Mouse (Mus musculus): ENCODE results near the gene Srgap1. TPM values are rescaled to one million over a fixed set of nuclear protein-coding genes. Genes with fewer than 3 reads are reported as not detected.

The Srgap1 gene
- polyA plus RNA-seq, 1 experiment from 2014 or later = 9.3 TPM

DNA sequence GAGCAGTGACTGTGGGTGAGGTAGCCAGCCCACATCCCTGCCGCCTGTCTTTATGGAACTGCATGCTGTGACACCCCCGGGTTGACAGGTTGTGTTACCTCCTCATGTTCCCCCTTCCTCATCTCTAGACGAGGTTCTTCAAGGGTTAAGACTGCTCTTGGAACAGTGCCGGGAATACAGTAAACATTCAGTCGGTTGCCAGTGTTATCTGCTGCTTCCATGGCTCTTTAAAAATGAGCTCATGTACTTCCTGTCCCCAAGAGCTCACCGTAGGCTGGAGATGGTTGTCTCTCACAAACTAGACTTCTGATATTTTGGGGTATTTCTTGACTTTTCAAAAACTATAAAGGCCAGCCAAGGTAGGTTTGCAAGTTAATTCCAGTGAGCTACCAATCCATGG, 41.6 kb downstream of the Srgap1 start:
- Histone ChIP-seq H3K4me2 (ENCODE audit: low read length) (peak overlapping the region; percentile 21), H3K4me3 (ENCODE audit: control insufficient read depth in 1 of 2, insufficient read depth in 1 of 2, low read depth in 1 of 2, low read length in 2 of 2) (no peak overlapping the region), H3K9ac (ENCODE audit: low read length) (no peak overlapping the region), H3K4me1 (ENCODE audit: control insufficient read depth in 2 of 2, insufficient read depth in 2 of 2, low read length in 2 of 2) (peaks cover 20 to 53% of the 10 kb centered on the region in 2 experiments), H3K27ac (replicated peaks in 1 of 2; ENCODE audit: control insufficient read depth in 1 of 2, insufficient read depth in 1 of 2, low read depth in 2 of 2, low read length in 2 of 2) (peak overlapping the region in 1 of 2 experiments; percentile 67; a peak in 2 of 4 replicates), H3K27me3 (ENCODE audit: control insufficient read depth, insufficient read depth, low read length) (no peaks in the 10 kb centered on the region), H3K36me3 (ENCODE audit: control insufficient read depth, insufficient read depth, low read length) (no peaks in the 10 kb centered on the region), H3K9me3 (ENCODE audit: control insufficient read depth, low read length) (no peaks in the 10 kb centered on the region)
- WGBS = 23% methylated on average over 6 of the region's 6 CpGs
- no peak for ATAC-seq (ENCODE audit: insufficient number of reproducible peaks, insufficient read depth, low FRiP score, low read depth)

DNA sequence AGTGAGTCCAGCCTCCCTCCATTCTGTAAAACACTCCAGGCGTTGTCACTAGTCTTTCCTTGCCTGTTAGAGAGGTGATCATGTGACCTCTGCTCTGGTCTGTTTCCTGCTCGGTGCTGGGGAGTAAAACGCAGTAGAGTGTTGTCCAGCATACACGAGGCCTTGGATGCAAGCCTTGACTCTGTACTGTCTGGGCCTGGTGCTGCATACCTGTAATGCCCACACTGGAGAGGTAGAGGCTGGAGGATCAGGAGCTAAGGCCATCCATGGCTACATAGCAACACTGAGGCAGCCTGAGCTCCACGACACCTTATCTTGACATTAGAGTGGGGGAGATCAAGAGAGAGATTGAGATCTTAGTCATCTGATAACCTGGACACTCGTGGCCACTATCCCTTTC, 44.2 kb downstream of the Srgap1 start:
- Histone ChIP-seq H3K4me3 (ENCODE audit: control insufficient read depth in 1 of 2, insufficient read depth in 1 of 2, low read depth in 1 of 2, low read length in 2 of 2) (no peak overlapping the region), H3K27me3 (ENCODE audit: control insufficient read depth, insufficient read depth, low read length) (no peaks in the 10 kb centered on the region), H3K4me2 (ENCODE audit: low read length) (no peak overlapping the region), H3K9me3 (ENCODE audit: control insufficient read depth, low read length) (no peaks in the 10 kb centered on the region), H3K36me3 (ENCODE audit: control insufficient read depth, insufficient read depth, low read length) (no peaks in the 10 kb centered on the region), H3K9ac (ENCODE audit: low read length) (peak overlapping the region; percentile 2; the same call in 1 of the 2 replicates), H3K27ac (replicated peaks in 1 of 2; ENCODE audit: control insufficient read depth in 1 of 2, insufficient read depth in 1 of 2, low read depth in 2 of 2, low read length in 2 of 2) (0 out of 4 replicates have a peak overlapping the region, but pooled peaks of 1 of the 2 experiments have one; percentile 24), H3K4me1 (ENCODE audit: control insufficient read depth in 2 of 2, insufficient read depth in 2 of 2, low read length in 2 of 2) (peaks cover 11 to 35% of the 10 kb centered on the region in 2 experiments)
- ATAC-seq (ENCODE audit: insufficient number of reproducible peaks, insufficient read depth, low FRiP score, low read depth) = 0 out of 2 replicates have a peak, but pooled peaks have one; percentile 18
- 32% methylated on average over 6 of the region's 6 CpGs for WGBS

GRCm38 (mm10) chr10:121998806-121999205, 48.3 kb downstream of the Srgap1 start:
- H3K4me2 ChIP-seq (ENCODE audit: low read length) = no peak overlapping the region
- no peak overlapping the region for H3K27ac ChIP-seq (replicated peaks in 1 of 2; ENCODE audit: control insufficient read depth in 1 of 2, insufficient read depth in 1 of 2, low read depth in 2 of 2, low read length in 2 of 2)
- no peak for ATAC-seq (ENCODE audit: insufficient number of reproducible peaks, insufficient read depth, low FRiP score, low read depth)
- no peaks in the 10 kb centered on the region for H3K36me3 ChIP-seq (ENCODE audit: control insufficient read depth, insufficient read depth, low read length)
- no peaks in the 10 kb centered on the region for H3K9me3 ChIP-seq (ENCODE audit: control insufficient read depth, low read length)
- no peak overlapping the region for H3K9ac ChIP-seq (ENCODE audit: low read length)
- peaks cover 2 to 5% of the 10 kb centered on the region in 2 experiments; a peak in 2 of 4 replicates for H3K4me1 ChIP-seq (ENCODE audit: control insufficient read depth in 2 of 2, insufficient read depth in 2 of 2, low read length in 2 of 2)
- WGBS = 77% methylated on average over 7 of the region's 7 CpGs
- no peak overlapping the region for H3K4me3 ChIP-seq (ENCODE audit: control insufficient read depth in 1 of 2, insufficient read depth in 1 of 2, low read depth in 1 of 2, low read length in 2 of 2)
- no peaks in the 10 kb centered on the region for H3K27me3 ChIP-seq (ENCODE audit: control insufficient read depth, insufficient read depth, low read length)

DNA sequence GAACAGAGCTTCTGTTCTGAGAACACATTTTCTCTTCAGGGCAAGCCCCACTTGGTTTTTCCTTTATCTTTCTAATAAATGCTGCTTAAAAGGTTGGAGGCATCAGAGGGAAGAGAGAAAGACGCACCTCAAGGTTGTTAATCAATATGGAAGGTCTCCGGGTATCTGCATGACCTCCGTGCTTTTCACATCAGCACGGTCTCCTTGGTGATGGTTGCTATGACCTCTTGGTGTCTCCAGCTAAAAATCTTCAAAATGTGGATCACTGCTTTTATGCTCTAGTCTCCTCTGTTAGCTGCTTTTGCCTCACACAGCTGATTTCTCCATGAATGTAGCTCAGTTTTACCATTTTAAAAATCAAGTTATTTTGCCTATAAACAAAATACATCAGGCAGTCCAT, 50.6 kb downstream of the Srgap1 start:
- ATAC-seq (ENCODE audit: insufficient number of reproducible peaks, insufficient read depth, low FRiP score, low read depth) = no peak
- Histone ChIP-seq H3K9ac (ENCODE audit: low read length) (no peak overlapping the region), H3K4me1 (ENCODE audit: control insufficient read depth in 2 of 2, insufficient read depth in 2 of 2, low read length in 2 of 2) (no peaks in the 10 kb centered on the region; a peak in 2 of 4 replicates), H3K4me2 (ENCODE audit: low read length) (no peak overlapping the region), H3K27ac (replicated peaks in 1 of 2; ENCODE audit: control insufficient read depth in 1 of 2, insufficient read depth in 1 of 2, low read depth in 2 of 2, low read length in 2 of 2) (no peak overlapping the region), H3K27me3 (ENCODE audit: control insufficient read depth, insufficient read depth, low read length) (no peaks in the 10 kb centered on the region), H3K4me3 (ENCODE audit: control insufficient read depth in 1 of 2, insufficient read depth in 1 of 2, low read depth in 1 of 2, low read length in 2 of 2) (no peak overlapping the region), H3K9me3 (ENCODE audit: control insufficient read depth, low read length) (no peaks in the 10 kb centered on the region), H3K36me3 (ENCODE audit: control insufficient read depth, insufficient read depth, low read length) (no peaks in the 10 kb centered on the region)
- WGBS = 87% methylated on average over 4 of the region's 4 CpGs

- no peaks in the 10 kb centered on the region; a peak in 2 of 4 replicates for H3K4me1 ChIP-seq (ENCODE audit: control insufficient read depth in 2 of 2, insufficient read depth in 2 of 2, low read length in 2 of 2)
- no peak overlapping the region for H3K4me3 ChIP-seq (ENCODE audit: control insufficient read depth in 1 of 2, insufficient read depth in 1 of 2, low read depth in 1 of 2, low read length in 2 of 2)
- H3K9me3 ChIP-seq (ENCODE audit: control insufficient read depth, low read length) = no peaks in the 10 kb centered on the region
- H3K36me3 ChIP-seq (ENCODE audit: control insufficient read depth, insufficient read depth, low read length) = no peaks in the 10 kb centered on the region
- no peak for ATAC-seq (ENCODE audit: insufficient number of reproducible peaks, insufficient read depth, low FRiP score, low read depth)
- no peak overlapping the region for H3K9ac ChIP-seq (ENCODE audit: low read length)
- 62% methylated on average over 4 of the region's 4 CpGs for WGBS
- H3K27ac ChIP-seq (replicated peaks in 1 of 2; ENCODE audit: control insufficient read depth in 1 of 2, insufficient read depth in 1 of 2, low read depth in 2 of 2, low read length in 2 of 2) = no peak overlapping the region
- no peaks in the 10 kb centered on the region for H3K27me3 ChIP-seq (ENCODE audit: control insufficient read depth, insufficient read depth, low read length)
- no peak overlapping the region for H3K4me2 ChIP-seq (ENCODE audit: low read length)
These were observed 51.7 kb downstream of the Srgap1 start for GRCm38 (mm10) chr10:121995448-121995847.

DNA sequence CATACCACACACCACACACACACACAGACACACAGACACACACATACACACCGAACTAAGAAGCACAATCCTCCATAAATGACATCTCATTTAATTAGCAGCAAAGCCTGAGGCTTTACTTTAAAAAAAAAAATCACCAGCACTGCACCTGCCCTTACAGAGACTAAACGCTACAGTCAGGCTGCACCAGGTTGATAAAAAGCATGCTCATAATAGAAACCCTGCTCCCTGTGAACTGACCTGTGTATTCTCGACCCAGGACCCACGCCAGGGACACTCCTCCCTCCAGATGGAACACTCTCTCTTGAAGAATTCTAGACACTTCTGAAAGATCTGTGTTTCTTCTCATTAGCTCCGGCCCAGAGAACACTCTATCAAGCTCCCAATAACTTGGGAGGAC, 52.5 kb downstream of the Srgap1 start:
- Histone ChIP-seq H3K9me3 (ENCODE audit: control insufficient read depth, low read length) (no peaks in the 10 kb centered on the region), H3K27me3 (ENCODE audit: control insufficient read depth, insufficient read depth, low read length) (no peaks in the 10 kb centered on the region), H3K4me1 (ENCODE audit: control insufficient read depth in 2 of 2, insufficient read depth in 2 of 2, low read length in 2 of 2) (no peaks in the 10 kb centered on the region; a peak in 2 of 4 replicates), H3K4me3 (ENCODE audit: control insufficient read depth in 1 of 2, insufficient read depth in 1 of 2, low read depth in 1 of 2, low read length in 2 of 2) (no peak overlapping the region), H3K27ac (replicated peaks in 1 of 2; ENCODE audit: control insufficient read depth in 1 of 2, insufficient read depth in 1 of 2, low read depth in 2 of 2, low read length in 2 of 2) (no peak overlapping the region), H3K36me3 (ENCODE audit: control insufficient read depth, insufficient read depth, low read length) (no peaks in the 10 kb centered on the region), H3K9ac (ENCODE audit: low read length) (no peak overlapping the region), H3K4me2 (ENCODE audit: low read length) (no peak overlapping the region)
- 49% methylated on average over 5 of the region's 5 CpGs for WGBS
- ATAC-seq (ENCODE audit: insufficient number of reproducible peaks, insufficient read depth, low FRiP score, low read depth) = no peak

GRCm38 (mm10) chr10:121992609-121993008, 54.5 kb downstream of the Srgap1 start:
- Histone ChIP-seq H3K36me3 (ENCODE audit: control insufficient read depth, insufficient read depth, low read length) (no peaks in the 10 kb centered on the region), H3K27ac (replicated peaks in 1 of 2; ENCODE audit: control insufficient read depth in 1 of 2, insufficient read depth in 1 of 2, low read depth in 2 of 2, low read length in 2 of 2) (no peak overlapping the region), H3K27me3 (ENCODE audit: control insufficient read depth, insufficient read depth, low read length) (no peaks in the 10 kb centered on the region), H3K4me3 (ENCODE audit: control insufficient read depth in 1 of 2, insufficient read depth in 1 of 2, low read depth in 1 of 2, low read length in 2 of 2) (no peak overlapping the region), H3K9ac (ENCODE audit: low read length) (no peak overlapping the region), H3K4me1 (ENCODE audit: control insufficient read depth in 2 of 2, insufficient read depth in 2 of 2, low read length in 2 of 2) (no peaks in the 10 kb centered on the region), H3K9me3 (ENCODE audit: control insufficient read depth, low read length) (no peaks in the 10 kb centered on the region), H3K4me2 (ENCODE audit: low read length) (no peak overlapping the region)
- ATAC-seq (ENCODE audit: insufficient number of reproducible peaks, insufficient read depth, low FRiP score, low read depth) = no peak
- WGBS = 63% methylated on average over 8 of the region's 8 CpGs

- Histone ChIP-seq H3K27ac (replicated peaks in 1 of 2; ENCODE audit: control insufficient read depth in 1 of 2, insufficient read depth in 1 of 2, low read depth in 2 of 2, low read length in 2 of 2) (no peak overlapping the region), H3K9ac (ENCODE audit: low read length) (no peak overlapping the region), H3K4me1 (ENCODE audit: control insufficient read depth in 2 of 2, insufficient read depth in 2 of 2, low read length in 2 of 2) (peaks cover 8 to 9% of the 10 kb centered on the region in 2 experiments; a peak in 2 of 4 replicates), H3K36me3 (ENCODE audit: control insufficient read depth, insufficient read depth, low read length) (no peaks in the 10 kb centered on the region), H3K27me3 (ENCODE audit: control insufficient read depth, insufficient read depth, low read length) (no peaks in the 10 kb centered on the region), H3K9me3 (ENCODE audit: control insufficient read depth, low read length) (no peaks in the 10 kb centered on the region), H3K4me2 (ENCODE audit: low read length) (no peak overlapping the region), H3K4me3 (ENCODE audit: control insufficient read depth in 1 of 2, insufficient read depth in 1 of 2, low read depth in 1 of 2, low read length in 2 of 2) (no peak overlapping the region)
- no peak for ATAC-seq (ENCODE audit: insufficient number of reproducible peaks, insufficient read depth, low FRiP score, low read depth)
- WGBS = 63% methylated on average over 4 of the region's 4 CpGs
These were observed 60.1 kb downstream of the Srgap1 start for GRCm38 (mm10) chr10:121986997-121987396.

Measured in heart, embryonic 14.5 days (tissue).